Mouse (Mus musculus) limb, embryonic 10.5 days (tissue): ENCODE measurements around the gene Nrip3. TPM values are rescaled to one million over a fixed set of nuclear protein-coding genes. Genes with fewer than 3 reads are reported as not detected.
A peak's percentile ranks its signal among the peaks of the same experiment; 100 is the strongest.

Experiments used
- DNase-seq: peaks from one replicate; pipeline ENCODE4 v3.0.0-alpha.2; 2017; ENCODE audit warnings: low spot score
- H3K27ac ChIP-seq: fragments of 300-500 bp; sonication (generic); 2 replicates; pipeline ENCODE4 v1.5.1; 2016; ENCODE audit warnings: mild to moderate bottlenecking
- H3K27me3 ChIP-seq: fragments of 300-500 bp; sonication (generic); 2 replicates; pipeline ENCODE4 v1.6.1; 2016; ENCODE audit warnings: low read depth, mild to moderate bottlenecking; ENCODE audit not compliant: poor library complexity, severe bottlenecking
- H3K36me3 ChIP-seq: fragments of 300-500 bp; sonication (generic); 2 replicates; pipeline ENCODE4 v1.6.1; 2016; ENCODE audit warnings: mild to moderate bottlenecking, moderate library complexity
- H3K4me1 ChIP-seq: fragments of 300-500 bp; sonication (generic); 2 replicates; pipeline ENCODE4 v1.6.1; 2016
- H3K4me3 ChIP-seq: fragments of 300-500 bp; sonication (generic); 2 replicates; pipeline ENCODE4 v1.5.1; 2016; ENCODE audit warnings: mild to moderate bottlenecking, moderate library complexity
- H3K9me3 ChIP-seq: fragments of 300-500 bp; sonication (generic); replicated peaks from 2 replicates; pipeline ENCODE4 v1.6.1; 2016; ENCODE audit warnings: mild to moderate bottlenecking
- WGBS: fragments of 180-500 bp; shearing (Covaris S2); methylation state at CpG from one replicate; pipeline ENCODE4 v1.1.7; 2016; 5-methylcytosine and 5-hydroxymethylcytosine counted together
- polyA plus RNA-seq: library from polyadenylated mRNA; unstranded; fragments of >200 nt; fragmentation: Nextera tagmentation; extraction: Ambion mirVana; gene quantifications from 2 replicates; pipeline ENCODE4 v1.2.1, GENCODE M21; 2016

Gene Nrip3
- polyA plus RNA-seq, 1 experiment from 2014 or later = 0.11 TPM

GRCm38 (mm10) chr7:109799168-109799567 is 17.3 kb upstream of the Nrip3 start:
- Histone ChIP-seq H3K9me3 (no peaks in the 10 kb centered on the region), H3K27me3 (no peaks in the 10 kb centered on the region), H3K4me1 (no peaks in the 10 kb centered on the region), H3K27ac (no peak overlapping the region), H3K36me3 (no peaks in the 10 kb centered on the region), H3K4me3 (no peak overlapping the region)
- WGBS = 93% methylated on average over 11 of the region's 11 CpGs
- no peak for DNase-seq

- H3K9me3 ChIP-seq = no peaks in the 10 kb centered on the region
- no peaks in the 10 kb centered on the region for H3K4me1 ChIP-seq
- no peak for DNase-seq
- no peaks in the 10 kb centered on the region for H3K27me3 ChIP-seq
- H3K27ac ChIP-seq = no peak overlapping the region
- 87% methylated on average over 5 of the region's 5 CpGs for WGBS
- no peak overlapping the region for H3K4me3 ChIP-seq
- H3K36me3 ChIP-seq = no peaks in the 10 kb centered on the region
These were observed 13.7 kb upstream of the Nrip3 start for GRCm38 (mm10) chr7:109795564-109795963.

GRCm38 (mm10) chr7:109794556-109794955 is 12.7 kb upstream of the Nrip3 start:
- 66% methylated on average over 2 of the region's 2 CpGs for WGBS
- Histone ChIP-seq H3K27me3 (no peaks in the 10 kb centered on the region), H3K4me3 (no peak overlapping the region), H3K27ac (no peak overlapping the region), H3K36me3 (no peaks in the 10 kb centered on the region), H3K9me3 (no peaks in the 10 kb centered on the region), H3K4me1 (no peaks in the 10 kb centered on the region)
- DNase-seq = no peak

DNA sequence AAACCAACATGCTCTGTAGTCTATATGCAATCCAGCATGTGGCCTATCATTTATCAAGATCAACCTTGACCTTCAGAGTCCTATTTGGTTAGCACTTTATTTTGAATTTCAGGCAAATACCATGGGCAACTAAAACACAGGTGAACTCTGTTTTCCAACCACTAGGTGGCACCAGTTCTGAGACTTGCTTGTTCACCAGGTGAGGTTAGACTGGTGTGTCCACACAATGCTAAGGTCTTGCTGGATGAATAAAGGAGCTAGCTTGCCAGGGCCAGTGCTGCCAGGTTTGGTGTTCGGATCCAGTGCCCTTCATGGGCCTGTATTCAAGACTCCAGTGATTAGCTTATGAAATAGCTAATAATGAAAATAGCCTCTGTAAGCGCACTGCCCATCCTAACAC is 10.9 kb upstream of the Nrip3 start:
- Histone ChIP-seq H3K27me3 (no peaks in the 10 kb centered on the region), H3K27ac (no peak overlapping the region), H3K36me3 (no peaks in the 10 kb centered on the region), H3K4me3 (no peak overlapping the region), H3K9me3 (no peaks in the 10 kb centered on the region), H3K4me1 (no peaks in the 10 kb centered on the region)
- 78% methylated on average over 2 of the region's 2 CpGs for WGBS
- DNase-seq = peak; percentile 57

DNA sequence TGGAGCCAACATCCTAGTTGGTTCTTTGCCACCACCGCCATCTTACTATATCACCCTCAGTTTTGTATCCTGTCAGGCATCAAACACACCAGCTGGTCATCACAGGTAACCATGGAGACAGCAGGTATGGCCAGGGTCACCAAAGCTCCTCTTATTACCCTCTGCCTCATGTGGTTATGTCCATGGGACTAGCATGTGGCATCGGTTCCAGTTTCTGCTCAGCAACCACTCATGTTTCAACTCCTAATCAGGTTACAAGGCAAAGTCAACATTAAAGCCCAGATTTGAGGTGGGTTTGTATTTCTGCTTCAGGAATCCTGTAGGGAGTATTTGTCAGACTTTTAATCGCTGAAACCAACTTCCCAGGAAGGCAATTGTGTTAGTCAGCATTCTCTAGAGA is 9.0 kb upstream of the Nrip3 start:
- H3K36me3 ChIP-seq = no peaks in the 10 kb centered on the region
- no peak overlapping the region for H3K27ac ChIP-seq
- no peaks in the 10 kb centered on the region for H3K9me3 ChIP-seq
- no peaks in the 10 kb centered on the region for H3K4me1 ChIP-seq
- H3K27me3 ChIP-seq = no peaks in the 10 kb centered on the region
- WGBS = 86% methylated on average over 3 of the region's 3 CpGs
- H3K4me3 ChIP-seq = no peak overlapping the region
- DNase-seq = no peak

DNA sequence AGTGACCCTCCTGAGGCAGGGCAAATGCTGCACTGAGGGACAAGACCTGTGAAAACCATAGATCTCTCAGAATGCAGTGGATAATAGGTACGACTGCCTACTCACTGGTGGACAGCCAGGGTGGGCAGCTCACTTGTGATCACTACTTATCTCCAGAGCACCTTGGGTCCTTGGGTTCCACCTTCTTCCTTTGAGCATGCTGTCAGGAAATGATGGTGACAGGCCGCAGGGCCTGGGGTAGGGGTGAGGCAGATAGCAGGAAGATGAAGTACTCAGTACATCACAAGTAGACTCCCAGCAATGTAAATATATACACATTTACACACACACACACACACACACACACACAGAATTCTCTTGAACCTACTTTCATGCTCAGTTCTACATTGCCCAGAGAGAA is 6.0 kb upstream of the Nrip3 start:
- Histone ChIP-seq H3K4me1 (no peaks in the 10 kb centered on the region), H3K4me3 (no peak overlapping the region), H3K27ac (no peak overlapping the region), H3K36me3 (no peaks in the 10 kb centered on the region), H3K27me3 (peaks cover 17% of the 10 kb centered on the region), H3K9me3 (no peaks in the 10 kb centered on the region)
- 80% methylated on average over 2 of the region's 2 CpGs for WGBS
- DNase-seq = no peak

- 65% methylated on average over 7 of the region's 7 CpGs for WGBS
- no peaks in the 10 kb centered on the region for H3K36me3 ChIP-seq
- H3K4me3 ChIP-seq = no peak overlapping the region
- no peaks in the 10 kb centered on the region for H3K9me3 ChIP-seq
- H3K4me1 ChIP-seq = peaks cover 14% of the 10 kb centered on the region
- peaks cover 63% of the 10 kb centered on the region for H3K27me3 ChIP-seq
- no peak for DNase-seq
- no peak overlapping the region for H3K27ac ChIP-seq
These were observed 1.5 kb upstream of the Nrip3 start for GRCm38 (mm10) chr7:109783281-109783680.

DNA sequence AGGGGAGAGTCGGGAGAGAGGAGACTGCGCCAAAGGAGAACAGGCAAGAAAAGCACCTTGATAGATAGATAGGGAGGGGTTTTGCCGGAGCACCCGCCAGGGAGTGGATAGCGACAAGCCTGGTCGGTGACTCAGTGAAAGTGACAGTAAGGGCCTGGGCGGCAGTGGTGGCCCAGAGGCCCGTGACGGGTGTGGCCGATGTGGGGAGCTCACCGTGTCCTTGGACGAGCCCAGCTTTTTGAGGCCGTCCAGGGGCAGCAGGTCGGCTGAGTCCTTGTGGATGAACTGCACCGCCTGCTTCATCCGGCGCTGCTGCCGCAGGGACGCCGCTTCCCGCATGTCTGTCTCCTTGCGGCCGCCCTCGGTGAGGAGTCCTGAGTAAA is 747 bp downstream of the Nrip3 start:
- Histone ChIP-seq H3K27ac (no peak overlapping the region), H3K9me3 (no peaks in the 10 kb centered on the region), H3K4me1 (peaks cover 14% of the 10 kb centered on the region), H3K4me3 (peak overlapping the region; percentile 56), H3K36me3 (no peaks in the 10 kb centered on the region), H3K27me3 (peaks cover 68% of the 10 kb centered on the region)
- no peak for DNase-seq
- 3% methylated on average over 24 of the region's 24 CpGs for WGBS

DNA sequence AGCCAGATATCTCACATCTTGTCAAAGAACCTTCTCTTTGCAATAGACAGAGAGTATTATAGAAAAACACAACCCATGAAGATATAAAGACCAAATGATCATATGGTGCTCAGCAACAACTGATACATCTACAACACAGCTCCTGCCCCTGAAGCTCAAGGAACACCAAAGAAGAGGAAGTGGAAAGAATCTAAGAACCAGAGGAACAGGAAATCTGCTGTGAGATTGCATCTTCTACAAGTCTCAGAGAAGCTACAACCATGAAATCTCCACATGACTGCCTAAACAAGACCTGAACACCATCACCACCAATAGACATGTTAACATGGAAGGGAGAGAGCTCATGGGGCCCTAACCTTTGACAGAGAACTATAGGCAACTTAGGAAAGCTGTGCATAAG is 9.6 kb downstream of the Nrip3 start:
- Histone ChIP-seq H3K27me3 (no peaks in the 10 kb centered on the region), H3K4me3 (no peak overlapping the region), H3K27ac (no peak overlapping the region), H3K36me3 (no peaks in the 10 kb centered on the region), H3K9me3 (no peaks in the 10 kb centered on the region), H3K4me1 (no peaks in the 10 kb centered on the region)
- DNase-seq = no peak

DNA sequence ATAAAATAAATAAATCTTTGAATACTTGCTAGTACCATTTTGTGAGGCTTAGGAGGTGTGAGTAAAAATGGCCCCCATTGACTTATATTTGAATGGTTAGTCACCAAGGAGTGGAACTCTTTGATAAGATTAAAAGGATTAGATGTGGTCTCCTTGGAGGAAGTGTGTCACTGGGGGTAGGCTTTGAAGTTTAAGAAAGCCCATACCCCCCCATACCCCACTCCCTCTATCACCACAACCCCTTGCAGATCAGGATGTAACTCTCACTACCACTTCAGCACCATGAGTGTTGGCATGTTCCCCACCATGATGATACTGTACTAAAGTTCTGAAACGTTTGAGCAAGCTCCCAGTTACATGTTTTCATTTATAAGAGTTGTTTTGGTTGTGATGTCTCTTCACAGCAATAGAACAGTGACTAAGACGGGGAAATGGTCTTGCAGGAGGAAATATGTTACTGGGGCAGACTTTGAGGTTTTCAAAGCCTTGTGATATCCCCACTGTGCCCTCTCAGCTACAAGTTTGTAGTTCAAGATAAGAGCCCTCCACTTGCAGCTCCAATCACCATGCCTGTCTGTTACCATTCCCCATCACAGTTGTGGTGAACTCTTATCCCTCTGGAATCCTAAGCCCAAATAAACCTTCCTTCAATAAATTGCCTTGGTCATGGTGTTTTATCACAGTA is 13.0 kb downstream of the Nrip3 start:
- H3K4me1 ChIP-seq = no peaks in the 10 kb centered on the region
- H3K9me3 ChIP-seq = no peaks in the 10 kb centered on the region
- WGBS = 59% methylated on average over 2 of the region's 2 CpGs

DNA sequence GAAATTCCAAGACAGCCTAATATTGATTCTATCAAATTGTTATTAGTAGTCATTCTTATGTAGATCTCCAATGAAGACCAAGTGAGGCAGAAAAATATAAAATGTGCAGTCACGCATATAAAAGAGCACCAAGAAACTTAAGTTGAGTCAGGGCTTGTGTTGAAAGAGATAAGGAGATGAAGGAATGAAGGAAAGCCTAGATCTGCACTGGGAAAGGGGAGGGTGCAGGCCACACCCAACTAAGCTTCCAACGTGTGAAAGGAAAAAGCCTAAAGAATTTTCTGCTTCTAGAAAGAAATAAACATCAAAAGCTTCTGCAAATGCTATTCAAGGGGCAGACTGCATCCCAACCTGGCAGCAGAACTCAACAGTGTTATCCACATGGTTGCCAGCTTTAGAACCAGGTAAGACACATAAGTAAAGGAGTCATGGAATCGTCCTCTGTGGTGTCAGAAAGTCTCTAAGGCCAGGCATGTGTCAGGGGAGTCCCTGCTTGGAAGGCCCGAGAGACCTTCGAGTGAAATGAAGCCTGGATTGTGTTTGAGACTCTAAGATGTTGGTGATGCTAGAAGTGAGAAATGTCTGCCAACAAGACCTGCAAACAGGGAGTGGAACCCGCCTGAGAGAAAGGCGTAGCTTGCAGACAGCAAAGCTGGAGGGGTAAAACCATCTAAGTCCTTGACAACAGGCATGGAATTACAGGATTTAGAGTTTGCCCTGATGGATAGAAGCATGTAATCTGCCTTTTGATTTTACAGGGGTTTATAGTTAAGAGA is 14.1 kb downstream of the Nrip3 start:
- Histone ChIP-seq H3K27me3 (no peaks in the 10 kb centered on the region), H3K4me3 (no peak overlapping the region), H3K36me3 (no peaks in the 10 kb centered on the region), H3K4me1 (no peaks in the 10 kb centered on the region), H3K9me3 (no peaks in the 10 kb centered on the region), H3K27ac (no peak overlapping the region)
- DNase-seq = no peak
- 86% methylated on average over 7 of the region's 7 CpGs for WGBS

More for the DNA sequence above, 13.0 kb downstream of the Nrip3 start:
- H3K4me3 ChIP-seq = no peak overlapping the region
- DNase-seq = no peak
- no peak overlapping the region for H3K27ac ChIP-seq
- no peaks in the 10 kb centered on the region for H3K27me3 ChIP-seq
- H3K36me3 ChIP-seq = no peaks in the 10 kb centered on the region

- Histone ChIP-seq H3K36me3 (no peaks in the 10 kb centered on the region), H3K9me3 (no peaks in the 10 kb centered on the region), H3K4me3 (no peak overlapping the region), H3K27me3 (no peaks in the 10 kb centered on the region), H3K4me1 (no peaks in the 10 kb centered on the region), H3K27ac (no peak overlapping the region)
- no peak for DNase-seq
- WGBS = 81% methylated on average over 2 of the region's 2 CpGs
These were observed 17.8 kb downstream of the Nrip3 start for GRCm38 (mm10) chr7:109764009-109764408.

GRCm38 (mm10) chr7:109756291-109756690 is 25.5 kb downstream of the Nrip3 start:
- Histone ChIP-seq H3K27me3 (no peaks in the 10 kb centered on the region), H3K4me3 (no peak overlapping the region), H3K9me3 (no peaks in the 10 kb centered on the region), H3K4me1 (peaks cover 17% of the 10 kb centered on the region), H3K36me3 (no peaks in the 10 kb centered on the region), H3K27ac (no peak overlapping the region)
- no peak for DNase-seq
- 84% methylated on average over 3 of the region's 3 CpGs for WGBS
